Mouse (Mus musculus) liver, embryonic 12.5 days (tissue): ENCODE results near the gene Tmem35b. TPM values are rescaled to one million over a fixed set of nuclear protein-coding genes. Genes with fewer than 3 reads are reported as not detected.

ENCODE experiments used
- ATAC-seq: fragments of 200-750 bp; cut with Nextera tagmentation; 2 replicates; pipeline ENCODE4 v1.8.0; 2017; ENCODE audit warnings: moderate number of reproducible peaks, mild to moderate bottlenecking, moderate library complexity
- H3K27ac ChIP-seq: fragments of 300-500 bp; sonication (generic); 2 replicates; pipeline ENCODE4 v1.5.1; 2016; ENCODE audit warnings: mild to moderate bottlenecking
- H3K27me3 ChIP-seq: fragments of 300-500 bp; sonication (generic); replicated peaks from 2 replicates; pipeline ENCODE4 v1.6.1; 2016; ENCODE audit warnings: mild to moderate bottlenecking, moderate library complexity
- H3K36me3 ChIP-seq: fragments of 300-500 bp; sonication (generic); 2 replicates; pipeline ENCODE4 v1.6.1; 2016; ENCODE audit warnings: mild to moderate bottlenecking, moderate library complexity
- H3K4me1 ChIP-seq: fragments of 300-500 bp; sonication (generic); 2 replicates; pipeline ENCODE4 v1.6.1; 2016
- H3K4me2 ChIP-seq: fragments of 300-500 bp; sonication (generic); 2 replicates; pipeline ENCODE4 v1.6.1; 2016; ENCODE audit warnings: mild to moderate bottlenecking, moderate library complexity
- H3K4me3 ChIP-seq: fragments of 300-500 bp; sonication (generic); 2 replicates; pipeline ENCODE4 v1.5.1; 2016; ENCODE audit warnings: mild to moderate bottlenecking, moderate library complexity
- H3K9ac ChIP-seq: fragments of 300-500 bp; sonication (generic); 2 replicates; pipeline ENCODE4 v1.6.1; 2016; ENCODE audit warnings: mild to moderate bottlenecking, moderate library complexity
- H3K9me3 ChIP-seq: fragments of 300-500 bp; sonication (generic); replicated peaks from 2 replicates; pipeline ENCODE4 v1.6.1; 2016; ENCODE audit warnings: mild to moderate bottlenecking, moderate library complexity
- WGBS: fragments of 180-500 bp; shearing (Covaris S2); methylation state at CpG from one replicate; pipeline ENCODE4 v1.1.7; 2016; ENCODE audit not compliant: insufficient replicate concordance; 5-methylcytosine and 5-hydroxymethylcytosine counted together
- polyA plus RNA-seq: library from polyadenylated mRNA; unstranded; fragments of >200 nt; fragmentation: Nextera tagmentation; extraction: Ambion mirVana; gene quantifications from 2 replicates; pipeline ENCODE4 v1.2.1, GENCODE M21; 2016

Tmem35b gene
- polyA plus RNA-seq, 1 experiment from 2014 or later: 8.5 TPM

GRCm38 (mm10) chr4:127125834-127126463 lies 2.5 kb downstream of the Tmem35b start:
- 1% methylated on average over 35 of the region's 35 CpGs for WGBS
- H3K4me2 ChIP-seq: peak overlapping the region; percentile 91
- peaks cover 17% of the 10 kb centered on the region for H3K4me1 ChIP-seq
- H3K4me3 ChIP-seq: peak overlapping the region; percentile 66
- H3K27me3 ChIP-seq: no peaks in the 10 kb centered on the region
- peak; percentile 99 for ATAC-seq
- peaks cover 5% of the 10 kb centered on the region; the same call in 1 of the 2 replicates for H3K36me3 ChIP-seq
- peak overlapping the region; percentile 50 for H3K27ac ChIP-seq
- H3K9me3 ChIP-seq: no peaks in the 10 kb centered on the region
- peak overlapping the region; percentile 78 for H3K9ac ChIP-seq

DNA sequence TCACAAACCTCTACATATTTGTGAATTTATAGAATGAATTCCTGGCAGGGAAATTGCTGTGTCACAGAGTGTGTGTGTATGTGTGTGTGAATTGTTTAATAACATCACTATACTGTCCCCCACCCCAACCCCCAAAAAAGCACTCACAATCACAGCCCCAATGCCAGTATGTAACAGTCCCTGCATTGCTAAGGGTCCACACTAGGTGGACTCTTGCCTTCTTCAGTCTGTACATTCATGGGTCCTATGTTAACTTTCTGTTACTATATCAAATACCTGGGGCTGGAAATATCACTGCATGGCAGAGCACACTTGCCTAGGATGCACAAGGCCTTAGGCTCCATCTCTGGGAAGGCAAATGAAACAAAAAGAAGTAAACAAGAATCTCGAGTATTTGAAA lies 11.2 kb downstream of the Tmem35b start:
- no peak overlapping the region for H3K27ac ChIP-seq
- 21% methylated on average over 1 of the region's 1 CpGs for WGBS

DNA sequence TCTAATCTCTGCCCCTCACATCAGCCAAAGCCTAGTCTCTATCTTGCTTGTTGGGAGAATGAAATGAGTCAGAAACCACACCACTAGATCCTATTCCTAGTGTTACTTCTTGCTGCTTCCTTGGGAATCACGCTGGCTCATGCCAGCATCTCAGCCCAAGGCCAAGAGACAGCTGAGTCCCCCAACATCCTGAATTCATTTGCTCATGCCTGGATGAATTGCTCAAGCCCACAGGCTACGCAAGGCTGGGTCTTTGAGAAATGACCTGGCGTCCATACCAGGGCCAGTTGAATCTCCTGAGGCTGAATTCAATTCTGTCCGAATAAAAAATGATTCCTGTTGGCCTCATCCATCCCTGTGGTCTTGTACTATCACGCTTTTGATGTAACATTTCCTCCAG lies 14.1 kb downstream of the Tmem35b start:
- Histone ChIP-seq H3K36me3 (no peaks in the 10 kb centered on the region), H3K4me2 (no peak overlapping the region), H3K27me3 (0 out of 2 replicates have a peak, but pooled peaks cover 2% of the 10 kb centered on the region), H3K27ac (no peak overlapping the region), H3K9me3 (no peaks in the 10 kb centered on the region), H3K4me1 (no peaks in the 10 kb centered on the region), H3K9ac (no peak overlapping the region), H3K4me3 (no peak overlapping the region)
- 61% methylated on average over 5 of the region's 5 CpGs for WGBS
- no peak for ATAC-seq

More for the DNA sequence above, 11.2 kb downstream of the Tmem35b start:
- Histone ChIP-seq H3K9me3 (no peaks in the 10 kb centered on the region), H3K36me3 (no peaks in the 10 kb centered on the region), H3K4me3 (no peak overlapping the region), H3K9ac (no peak overlapping the region), H3K4me1 (no peaks in the 10 kb centered on the region), H3K27me3 (0 out of 2 replicates have a peak, but pooled peaks cover 5% of the 10 kb centered on the region), H3K4me2 (no peak overlapping the region)
- no peak for ATAC-seq

GRCm38 (mm10) chr4:127138486-127138885 lies 15.0 kb downstream of the Tmem35b start:
- Histone ChIP-seq H3K4me2 (no peak overlapping the region), H3K9ac (no peak overlapping the region), H3K36me3 (no peaks in the 10 kb centered on the region), H3K4me1 (no peaks in the 10 kb centered on the region), H3K27ac (no peak overlapping the region), H3K27me3 (no peaks in the 10 kb centered on the region), H3K9me3 (no peaks in the 10 kb centered on the region), H3K4me3 (no peak overlapping the region)
- no peak for ATAC-seq
- WGBS: 48% methylated on average over 6 of the region's 6 CpGs

- Histone ChIP-seq H3K27ac (no peak overlapping the region), H3K9me3 (no peaks in the 10 kb centered on the region), H3K4me3 (no peak overlapping the region), H3K4me1 (no peaks in the 10 kb centered on the region), H3K27me3 (no peaks in the 10 kb centered on the region), H3K9ac (no peak overlapping the region), H3K4me2 (no peak overlapping the region), H3K36me3 (no peaks in the 10 kb centered on the region)
- WGBS: 63% methylated on average over 13 of the region's 13 CpGs
- ATAC-seq: no peak
Observed at GRCm38 (mm10) chr4:127150031-127150430, 26.5 kb downstream of the Tmem35b start.

GRCm38 (mm10) chr4:127153345-127153744 lies 29.9 kb downstream of the Tmem35b start:
- WGBS: 37% methylated on average over 1 of the region's 1 CpGs

GRCm38 (mm10) chr4:127155757-127156156 lies 32.3 kb downstream of the Tmem35b start:
- ATAC-seq: no peak

More at GRCm38 (mm10) chr4:127153345-127153744, 29.9 kb downstream of the Tmem35b start:
- H3K4me1 ChIP-seq: no peaks in the 10 kb centered on the region
- H3K36me3 ChIP-seq: no peaks in the 10 kb centered on the region
- H3K9me3 ChIP-seq: no peaks in the 10 kb centered on the region
- no peak overlapping the region for H3K4me2 ChIP-seq
- no peaks in the 10 kb centered on the region for H3K27me3 ChIP-seq
- no peak for ATAC-seq
- no peak overlapping the region for H3K27ac ChIP-seq
- no peak overlapping the region for H3K9ac ChIP-seq
- no peak overlapping the region for H3K4me3 ChIP-seq

DNA sequence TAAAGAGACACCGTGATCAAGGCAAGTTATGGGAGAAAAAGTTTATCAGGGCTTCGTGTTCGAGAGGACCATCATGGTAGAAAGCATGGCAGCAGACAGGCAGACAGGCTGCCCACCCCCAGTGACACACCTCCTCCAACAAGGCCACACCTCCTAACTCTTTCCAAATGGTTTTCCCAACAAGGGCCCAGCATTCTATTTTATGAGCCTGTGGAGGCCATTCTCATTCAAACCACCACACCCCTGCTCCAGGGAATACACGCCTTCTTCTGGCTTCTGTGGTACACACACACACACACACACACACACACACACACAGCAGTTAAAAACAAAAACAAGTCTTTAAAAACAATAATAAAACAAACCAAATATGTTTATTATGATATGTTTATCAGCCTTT lies 34.3 kb downstream of the Tmem35b start:
- no peaks in the 10 kb centered on the region for H3K9me3 ChIP-seq
- no peaks in the 10 kb centered on the region for H3K4me1 ChIP-seq
- no peak overlapping the region for H3K4me3 ChIP-seq
- H3K36me3 ChIP-seq: no peaks in the 10 kb centered on the region
- no peak overlapping the region for H3K27ac ChIP-seq
- no peak overlapping the region for H3K9ac ChIP-seq
- H3K27me3 ChIP-seq: no peaks in the 10 kb centered on the region
- H3K4me2 ChIP-seq: no peak overlapping the region
- no peak for ATAC-seq
- WGBS: 57% methylated on average over 4 of the region's 4 CpGs

More at GRCm38 (mm10) chr4:127155757-127156156, 32.3 kb downstream of the Tmem35b start:
- H3K4me2 ChIP-seq: no peak overlapping the region
- no peaks in the 10 kb centered on the region for H3K9me3 ChIP-seq
- no peak overlapping the region for H3K27ac ChIP-seq
- 44% methylated on average over 5 of the region's 5 CpGs for WGBS
- H3K9ac ChIP-seq: no peak overlapping the region
- no peaks in the 10 kb centered on the region for H3K4me1 ChIP-seq
- no peak overlapping the region for H3K4me3 ChIP-seq
- H3K36me3 ChIP-seq: no peaks in the 10 kb centered on the region
- no peaks in the 10 kb centered on the region for H3K27me3 ChIP-seq

GRCm38 (mm10) chr4:127163926-127164325 lies 40.4 kb downstream of the Tmem35b start:
- H3K9ac ChIP-seq: no peak overlapping the region
- H3K36me3 ChIP-seq: no peaks in the 10 kb centered on the region
- no peaks in the 10 kb centered on the region for H3K9me3 ChIP-seq
- H3K27me3 ChIP-seq: peaks cover 44% of the 10 kb centered on the region
- peaks cover 9% of the 10 kb centered on the region for H3K4me1 ChIP-seq
- WGBS: 56% methylated on average over 8 of the region's 8 CpGs
- H3K4me2 ChIP-seq: no peak overlapping the region
- no peak for ATAC-seq
- no peak overlapping the region for H3K4me3 ChIP-seq
- H3K27ac ChIP-seq: no peak overlapping the region

DNA sequence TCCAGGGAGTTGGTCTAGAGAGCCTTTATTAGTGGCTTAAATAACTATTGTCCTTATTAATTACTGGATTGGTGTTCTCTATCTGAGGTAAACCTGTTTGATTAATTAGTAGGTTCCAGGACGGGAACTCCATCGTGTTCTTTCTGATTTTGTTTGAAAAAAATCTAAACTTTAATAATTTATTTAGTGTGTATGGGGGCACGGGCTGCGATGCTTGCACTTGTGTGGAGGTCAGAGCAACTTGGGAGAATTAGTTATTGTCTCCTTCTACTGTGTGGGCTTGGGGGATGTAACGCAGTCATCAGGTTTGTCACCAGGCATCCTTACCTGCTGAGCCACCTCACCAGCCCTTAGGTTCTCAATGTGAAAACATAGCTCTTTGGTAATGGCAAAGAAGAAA lies 43.6 kb downstream of the Tmem35b start:
- no peak overlapping the region for H3K27ac ChIP-seq
- peaks cover 76% of the 10 kb centered on the region for H3K27me3 ChIP-seq

GRCm38 (mm10) chr4:127167731-127168130 lies 44.2 kb downstream of the Tmem35b start:
- peak overlapping the region; percentile 77; the same call in 1 of the 2 replicates for H3K4me2 ChIP-seq

More for the DNA sequence above, 43.6 kb downstream of the Tmem35b start:
- Histone ChIP-seq H3K36me3 (no peaks in the 10 kb centered on the region), H3K4me3 (no peak overlapping the region), H3K4me1 (peaks cover 15% of the 10 kb centered on the region), H3K4me2 (no peak overlapping the region), H3K9ac (no peak overlapping the region), H3K9me3 (no peaks in the 10 kb centered on the region)
- 57% methylated on average over 5 of the region's 5 CpGs for WGBS
- ATAC-seq: no peak

DNA sequence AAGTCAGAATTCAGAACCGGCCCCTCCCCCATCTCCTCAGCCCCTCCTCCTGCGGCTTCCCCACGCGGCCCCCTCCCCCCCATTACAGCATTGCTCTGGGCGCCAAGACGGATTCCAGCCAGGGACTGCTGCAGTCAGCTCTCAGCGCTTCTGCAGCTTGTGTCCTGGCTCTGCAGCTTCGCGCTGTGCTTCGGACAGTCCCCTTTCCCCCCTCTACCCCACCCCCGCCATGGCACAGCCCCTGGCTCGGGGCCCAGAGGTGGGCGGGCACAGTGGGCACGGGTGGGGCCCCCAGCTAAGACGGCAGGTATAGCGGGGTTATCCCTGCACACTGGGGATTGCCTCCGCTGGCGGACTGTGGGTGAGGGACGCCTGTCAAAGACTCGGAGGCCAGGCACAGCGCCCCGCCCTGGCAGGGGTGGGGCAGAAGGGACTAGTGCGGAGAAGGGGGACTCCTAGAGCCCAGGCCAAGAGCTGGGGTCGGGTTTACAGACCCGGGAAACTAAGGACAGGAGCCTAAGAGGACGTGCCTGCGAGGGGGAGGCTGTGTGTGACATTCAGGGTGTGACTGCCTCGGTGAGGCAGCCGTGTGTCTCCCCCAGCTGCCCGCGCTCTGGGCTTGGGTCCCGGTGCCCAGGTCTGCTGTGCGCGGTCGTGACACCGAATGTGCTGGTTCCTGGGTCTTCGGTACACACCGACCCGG lies 44.9 kb downstream of the Tmem35b start:
- 0 out of 2 replicates have a peak overlapping the region, but pooled peaks have one; percentile 35 for H3K9ac ChIP-seq
- H3K9me3 ChIP-seq: no peaks in the 10 kb centered on the region
- WGBS: 3% methylated on average over 39 of the region's 39 CpGs
- peak; percentile 40 for ATAC-seq
- no peaks in the 10 kb centered on the region for H3K36me3 ChIP-seq
- H3K4me2 ChIP-seq: peak overlapping the region; percentile 77
- H3K4me1 ChIP-seq: peaks cover 15% of the 10 kb centered on the region
- H3K27me3 ChIP-seq: peaks cover 89% of the 10 kb centered on the region
- peak overlapping the region; percentile 59 for H3K4me3 ChIP-seq
- H3K27ac ChIP-seq: no peak overlapping the region

More at GRCm38 (mm10) chr4:127167731-127168130, 44.2 kb downstream of the Tmem35b start:
- peaks cover 82% of the 10 kb centered on the region for H3K27me3 ChIP-seq
- no peaks in the 10 kb centered on the region for H3K36me3 ChIP-seq
- H3K27ac ChIP-seq: no peak overlapping the region
- H3K9ac ChIP-seq: no peak overlapping the region
- WGBS: 18% methylated on average over 8 of the region's 8 CpGs
- no peaks in the 10 kb centered on the region for H3K9me3 ChIP-seq
- H3K4me1 ChIP-seq: peaks cover 15% of the 10 kb centered on the region
- ATAC-seq: no peak
- no peak overlapping the region for H3K4me3 ChIP-seq
